Mouse (Mus musculus) lung, postnatal 25 days (tissue): ENCODE data around the gene Oasl2.
"Not testable (repeated sequence)": the region's sequence is repeated elsewhere in the genome, so short reads cannot be mapped to it uniquely, and the experiment has no call there.

ENCODE experiments used
- DNase-seq: peaks from one replicate; pipeline ENCODE4 v3.0.0; 2022; ENCODE audit warnings: low spot score

Oasl2 gene

GRCm38 (mm10) chr5:114896688-114897373 is at the start of gene Oasl2:
Gene Oasl2 (plus strand): TSS chr5:114896936.
- DNase-seq: no peak

- DNase-seq: no peak
These were observed 45.0 kb upstream of the Oasl2 start for GRCm38 (mm10) chr5:114851565-114852236.

- not testable (repeated sequence) for DNase-seq
These were observed 43.4 kb upstream of the Oasl2 start, which contains the start of gene 4930519G04Rik for GRCm38 (mm10) chr5:114853364-114853763. Gene 4930519G04Rik (plus strand): TSS chr5:114853664.

- DNase-seq: no peak
These were observed 38.2 kb upstream of the Oasl2 start, which contains the start of gene Gm9936 for GRCm38 (mm10) chr5:114858582-114858981. Gene Gm9936 (minus strand): TSS chr5:114858682.

- peak; percentile 64 for DNase-seq
These were observed 37.5 kb upstream of the Oasl2 start for GRCm38 (mm10) chr5:114859253-114859652.

GRCm38 (mm10) chr5:114861730-114862129 is 35.0 kb upstream of the Oasl2 start:
- DNase-seq: no peak

- DNase-seq: no peak
These were observed 31.9 kb upstream of the Oasl2 start for GRCm38 (mm10) chr5:114864813-114865212.

GRCm38 (mm10) chr5:114865279-114865678 is 31.5 kb upstream of the Oasl2 start:
- no peak for DNase-seq

GRCm38 (mm10) chr5:114875858-114876257 is 20.9 kb upstream of the Oasl2 start:
- DNase-seq: no peak

- DNase-seq: no peak
These were observed 20.4 kb upstream of the Oasl2 start for GRCm38 (mm10) chr5:114876331-114876730.

- no peak for DNase-seq
These were observed 19.2 kb upstream of the Oasl2 start for GRCm38 (mm10) chr5:114877487-114877886.

GRCm38 (mm10) chr5:114879399-114879798 is 17.3 kb upstream of the Oasl2 start:
- no peak for DNase-seq

GRCm38 (mm10) chr5:114882319-114882718 is 14.4 kb upstream of the Oasl2 start:
- DNase-seq: not testable (repeated sequence)

GRCm38 (mm10) chr5:114883022-114883421 is 13.7 kb upstream of the Oasl2 start:
- DNase-seq: no peak

- DNase-seq: no peak
These were observed 9.9 kb upstream of the Oasl2 start for GRCm38 (mm10) chr5:114886801-114887200.

- DNase-seq: no peak
These were observed 7.7 kb upstream of the Oasl2 start for GRCm38 (mm10) chr5:114888995-114889394.

- DNase-seq: no peak
These were observed 1.2 kb upstream of the Oasl2 start for GRCm38 (mm10) chr5:114895542-114895941.

GRCm38 (mm10) chr5:114897374-114897793 is 648 bp downstream of the Oasl2 start:
- DNase-seq: peak; percentile 57

- DNase-seq: no peak
These were observed 2.1 kb downstream of the Oasl2 start for GRCm38 (mm10) chr5:114898857-114899256.

GRCm38 (mm10) chr5:114902413-114902812 is 5.7 kb downstream of the Oasl2 start:
- DNase-seq: peak; percentile 18

GRCm38 (mm10) chr5:114908598-114909305 is 12.0 kb downstream of the Oasl2 start:
- DNase-seq: no peak

- DNase-seq: no peak
These were observed 16.9 kb downstream of the Oasl2 start for GRCm38 (mm10) chr5:114913686-114914085.

- DNase-seq: no peak
These were observed 18.1 kb downstream of the Oasl2 start for GRCm38 (mm10) chr5:114914855-114915254.
